Mouse (Mus musculus) embryonic facial prominence, embryonic 14.5 days (tissue): Measurements from ENCODE around the gene Alkbh6. TPM values are rescaled to one million over a fixed set of nuclear protein-coding genes. Genes with fewer than 3 reads are reported as not detected.
A peak's percentile ranks its signal among the peaks of the same experiment; 100 is the strongest.

Experiments used
- ATAC-seq: fragments of 200-750 bp; cut with Nextera tagmentation; 2 replicates; pipeline ENCODE4 v1.8.0; 2017; ENCODE audit warnings: low read depth, moderate number of reproducible peaks, moderate TSS enrichment
- DNase-seq: peaks from one replicate; pipeline ENCODE4 v3.0.0-alpha.2; 2015; ENCODE audit warnings: low spot score
- H3K27ac ChIP-seq: fragments of 300-500 bp; sonication (generic); replicated peaks from 2 replicates; pipeline ENCODE4 v1.5.1; 2014; ENCODE audit warnings: low read depth, mild to moderate bottlenecking, low read length, moderate library complexity
- H3K27me3 ChIP-seq: fragments of 300-500 bp; sonication (generic); replicated peaks from 2 replicates; pipeline ENCODE4 v1.6.1; 2014; ENCODE audit warnings: low read length; ENCODE audit not compliant: control insufficient read depth, insufficient read depth
- H3K36me3 ChIP-seq: fragments of 300-500 bp; sonication (generic); 2 replicates; pipeline ENCODE4 v1.6.1; 2014; ENCODE audit warnings: low read length, mixed read lengths; ENCODE audit not compliant: control insufficient read depth, insufficient read depth
- H3K4me1 ChIP-seq: fragments of 300-500 bp; sonication (generic); 2 replicates; pipeline ENCODE4 v1.6.1; 2014; ENCODE audit warnings: antibody characterized with exemption, low read length; ENCODE audit not compliant: control insufficient read depth, insufficient read depth
- H3K4me2 ChIP-seq: fragments of 300-500 bp; sonication (generic); 2 replicates; pipeline ENCODE4 v1.6.1; 2014; ENCODE audit warnings: low read depth, mild to moderate bottlenecking, low read length, moderate library complexity, mixed read lengths
- H3K4me3 ChIP-seq: fragments of 300-500 bp; sonication (generic); 2 replicates; pipeline ENCODE4 v1.5.1; 2014; ENCODE audit warnings: low read depth, mild to moderate bottlenecking, low read length
- H3K9ac ChIP-seq: fragments of 300-500 bp; sonication (generic); 2 replicates; pipeline ENCODE4 v1.6.1; 2014; ENCODE audit warnings: low read depth, mild to moderate bottlenecking, low read length, moderate library complexity, mixed read lengths
- H3K9me3 ChIP-seq: fragments of 300-500 bp; sonication (generic); 2 replicates; pipeline ENCODE4 v1.6.1; 2016; ENCODE audit warnings: low read length; ENCODE audit not compliant: control insufficient read depth
- WGBS: fragments of 180-500 bp; shearing (Covaris S2); extraction: QIAGEN DNeasy Blood & Tissue Kit; methylation state at CpG from one replicate; pipeline ENCODE4 v1.1.7; 2014; 5-methylcytosine and 5-hydroxymethylcytosine counted together
- polyA plus RNA-seq: library from polyadenylated mRNA; unstranded; fragments of >200 nt; fragmentation: Nextera tagmentation; extraction: Ambion mirVana; gene quantifications from 2 replicates; pipeline ENCODE4 v1.2.1, GENCODE M21; 2014

Alkbh6 gene
- polyA plus RNA-seq, 1 experiment from 2014 or later, result 72.3 TPM

- H3K4me2 ChIP-seq, result no peak overlapping the region
- 91% methylated on average over 15 of the region's 16 CpGs for WGBS
- no peak for ATAC-seq
- no peak overlapping the region for H3K27ac ChIP-seq
- H3K9ac ChIP-seq, result no peak overlapping the region
- DNase-seq, result no peak
- H3K36me3 ChIP-seq, result peaks cover 54% of the 10 kb centered on the region
- no peak overlapping the region for H3K4me3 ChIP-seq
- peaks cover 10% of the 10 kb centered on the region; the same call in 1 of the 2 replicates for H3K4me1 ChIP-seq
- no peaks in the 10 kb centered on the region for H3K27me3 ChIP-seq
- H3K9me3 ChIP-seq, result no peaks in the 10 kb centered on the region
These were observed 2.3 kb upstream of the Alkbh6 start for GRCm38 (mm10) chr7:30306083-30306779.

GRCm38 (mm10) chr7:30309395-30310129, 1.0 kb downstream of the Alkbh6 start:
- Histone ChIP-seq H3K36me3 (peaks cover 39% of the 10 kb centered on the region), H3K27ac (peak overlapping the region; percentile 44; the same call in 1 of the 2 replicates), H3K27me3 (no peaks in the 10 kb centered on the region), H3K9me3 (no peaks in the 10 kb centered on the region), H3K4me2 (peak overlapping the region; percentile 76), H3K4me1 (peaks cover 10% of the 10 kb centered on the region; the same call in 1 of the 2 replicates), H3K4me3 (peak overlapping the region; percentile 60), H3K9ac (peak overlapping the region; percentile 78)
- 58% methylated on average over 15 of the region's 15 CpGs for whole genome bisulfite sequencing
- no peak for DNase-seq
- no peak for ATAC-seq

- H3K4me1 ChIP-seq, result peaks cover 10% of the 10 kb centered on the region; the same call in 1 of the 2 replicates
- no peak overlapping the region for H3K9ac ChIP-seq
- DNase-seq (no peak), ATAC-seq (no peak)
- no peaks in the 10 kb centered on the region for H3K9me3 ChIP-seq
- H3K36me3 ChIP-seq, result peaks cover 36% of the 10 kb centered on the region
- H3K4me2 ChIP-seq, result 0 out of 2 replicates have a peak overlapping the region, but pooled peaks have one; percentile 76
- H3K27me3 ChIP-seq, result no peaks in the 10 kb centered on the region
- H3K4me3 ChIP-seq, result no peak overlapping the region
- H3K27ac ChIP-seq, result no peak overlapping the region
- 91% methylated on average over 12 of the region's 12 CpGs for WGBS
These were observed 1.6 kb downstream of the Alkbh6 start for GRCm38 (mm10) chr7:30310136-30310535.

DNA sequence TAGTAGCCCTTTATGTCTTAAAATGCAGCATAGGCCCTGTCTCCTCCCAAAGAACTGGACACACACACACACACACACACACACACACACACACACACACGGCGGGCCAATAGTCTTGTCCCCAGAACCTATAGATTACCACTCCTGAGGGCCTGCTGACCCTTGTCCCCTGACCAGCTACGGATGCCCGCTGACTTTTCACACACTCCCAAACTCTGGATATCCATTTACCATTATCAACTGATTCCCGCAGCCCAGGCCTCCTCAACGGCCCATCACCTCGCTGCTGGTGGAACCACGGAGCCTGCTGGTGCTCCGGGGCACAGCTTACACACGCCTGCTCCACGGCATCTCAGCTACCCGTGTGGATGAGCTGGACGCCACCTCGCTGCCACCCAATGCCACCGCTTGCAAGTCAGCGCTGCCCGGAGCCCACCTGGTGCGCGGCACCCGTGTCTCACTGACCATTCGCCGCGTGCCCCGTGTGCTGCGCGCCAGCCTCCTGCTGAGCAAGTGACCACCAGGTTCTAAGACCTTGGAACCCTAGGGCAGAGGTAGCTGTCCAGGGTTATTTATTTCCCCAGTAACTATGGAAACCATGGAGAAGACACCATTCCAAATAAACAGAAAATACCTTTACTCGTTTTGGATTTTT, 5.3 kb downstream of the Alkbh6 start:
- DNase-seq (no peak), ATAC-seq (no peak)
- Histone ChIP-seq H3K27me3 (no peaks in the 10 kb centered on the region), H3K4me3 (no peak overlapping the region), H3K4me2 (no peak overlapping the region), H3K36me3 (0 out of 2 replicates have a peak, but pooled peaks cover 18% of the 10 kb centered on the region), H3K9me3 (no peaks in the 10 kb centered on the region), H3K27ac (no peak overlapping the region), H3K4me1 (peaks cover 14% of the 10 kb centered on the region; the same call in 1 of the 2 replicates), H3K9ac (no peak overlapping the region)
- WGBS, result 44% methylated on average over 25 of the region's 27 CpGs

GRCm38 (mm10) chr7:30314721-30315155, 6.2 kb downstream of the Alkbh6 start, which contains the start of gene Syne4:
TSS of gene Syne4 (plus strand) at chr7:30314807.
- DNase-seq, result peak; percentile 72
- peak; percentile 75 for ATAC-seq
- peak within 1 kb of the TSS; percentile 56 for H3K4me2 ChIP-seq

GRCm38 (mm10) chr7:30315559-30316529, 7.3 kb downstream of the Alkbh6 start:
- peak overlapping the region; percentile 56 for H3K4me2 ChIP-seq
- H3K4me3 ChIP-seq, result peak overlapping the region; percentile 46
- H3K27me3 ChIP-seq, result no peaks in the 10 kb centered on the region
- peaks cover 7% of the 10 kb centered on the region for H3K4me1 ChIP-seq
- DNase-seq (no peak), ATAC-seq (no peak)
- WGBS, result 70% methylated on average over 13 of the region's 13 CpGs
- H3K27ac ChIP-seq, result no peak overlapping the region
- peak overlapping the region; percentile 68; the same call in 1 of the 2 replicates for H3K9ac ChIP-seq
- 0 out of 2 replicates have a peak, but pooled peaks cover 18% of the 10 kb centered on the region for H3K36me3 ChIP-seq
- no peaks in the 10 kb centered on the region for H3K9me3 ChIP-seq

More at GRCm38 (mm10) chr7:30314721-30315155, 6.2 kb downstream of the Alkbh6 start, which contains the start of gene Syne4:
- Histone ChIP-seq H3K36me3 (0 out of 2 replicates have a peak, but pooled peaks cover 18% of the 10 kb centered on the region), H3K9ac (peak within 1 kb of the TSS; percentile 68), H3K27ac (peak within 1 kb of the TSS; percentile 52; the same call in 1 of the 2 replicates), H3K27me3 (no peaks in the 10 kb centered on the region), H3K9me3 (no peaks in the 10 kb centered on the region), H3K4me1 (peaks cover 9% of the 10 kb centered on the region; the same call in 1 of the 2 replicates), H3K4me3 (peak within 1 kb of the TSS; percentile 46)
- WGBS, result under 1% methylated on average over 9 of the region's 9 CpGs

- Histone ChIP-seq H3K36me3 (0 out of 2 replicates have a peak, but pooled peaks cover 5% of the 10 kb centered on the region), H3K9me3 (no peaks in the 10 kb centered on the region), H3K9ac (no peak overlapping the region), H3K4me1 (peaks cover 13% of the 10 kb centered on the region), H3K27ac (no peak overlapping the region), H3K27me3 (no peaks in the 10 kb centered on the region), H3K4me3 (no peak overlapping the region), H3K4me2 (no peak overlapping the region)
- no peak for ATAC-seq
- 87% methylated on average over 3 of the region's 3 CpGs for WGBS
- DNase-seq, result no peak
These were observed 9.6 kb downstream of the Alkbh6 start for GRCm38 (mm10) chr7:30318142-30318541.
